Mouse (Mus musculus): Measurements from ENCODE around the gene Rbm25.

Gene Rbm25

DNA sequence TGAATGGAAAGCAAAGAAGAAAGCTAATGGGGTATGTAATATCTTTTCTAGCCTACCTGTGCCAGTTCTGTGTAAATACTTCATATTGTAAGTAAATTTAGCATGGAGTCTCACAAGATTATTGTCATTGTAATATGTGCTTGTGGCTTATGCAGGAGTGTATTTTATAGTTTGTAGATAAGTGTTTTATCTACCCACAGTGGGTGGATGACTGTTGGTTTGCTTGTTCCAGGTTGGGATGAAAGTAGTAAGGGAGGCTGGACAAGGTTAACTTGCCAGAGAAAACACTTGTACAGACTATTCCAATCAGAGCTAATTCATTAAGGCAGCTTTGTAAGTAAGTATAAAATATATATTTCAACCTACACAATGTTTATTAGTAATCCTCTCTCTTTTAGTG lies 20.4 kb downstream of the Rbm25 start:
- no peak for DNase-seq

DNA sequence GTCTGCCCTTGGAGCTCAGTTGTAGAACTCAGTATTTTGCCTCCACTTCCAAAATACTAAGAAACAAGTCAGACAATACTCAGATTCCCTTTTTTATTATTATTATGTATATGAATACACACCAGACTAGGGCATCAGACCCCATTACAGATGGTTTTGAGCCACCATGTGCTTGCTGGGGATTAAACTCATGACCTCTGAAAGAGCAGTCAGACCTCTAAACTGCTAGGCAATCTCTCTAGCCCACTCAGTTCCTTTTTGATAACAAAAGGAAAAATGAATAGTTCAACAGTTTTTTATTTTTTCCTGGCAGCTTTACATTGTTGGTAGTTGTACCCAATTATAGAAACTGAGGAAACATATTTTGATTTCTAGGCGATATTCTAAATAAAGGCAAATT lies 54.4 kb downstream of the Rbm25 start:
- DNase-seq = no peak

DNA sequence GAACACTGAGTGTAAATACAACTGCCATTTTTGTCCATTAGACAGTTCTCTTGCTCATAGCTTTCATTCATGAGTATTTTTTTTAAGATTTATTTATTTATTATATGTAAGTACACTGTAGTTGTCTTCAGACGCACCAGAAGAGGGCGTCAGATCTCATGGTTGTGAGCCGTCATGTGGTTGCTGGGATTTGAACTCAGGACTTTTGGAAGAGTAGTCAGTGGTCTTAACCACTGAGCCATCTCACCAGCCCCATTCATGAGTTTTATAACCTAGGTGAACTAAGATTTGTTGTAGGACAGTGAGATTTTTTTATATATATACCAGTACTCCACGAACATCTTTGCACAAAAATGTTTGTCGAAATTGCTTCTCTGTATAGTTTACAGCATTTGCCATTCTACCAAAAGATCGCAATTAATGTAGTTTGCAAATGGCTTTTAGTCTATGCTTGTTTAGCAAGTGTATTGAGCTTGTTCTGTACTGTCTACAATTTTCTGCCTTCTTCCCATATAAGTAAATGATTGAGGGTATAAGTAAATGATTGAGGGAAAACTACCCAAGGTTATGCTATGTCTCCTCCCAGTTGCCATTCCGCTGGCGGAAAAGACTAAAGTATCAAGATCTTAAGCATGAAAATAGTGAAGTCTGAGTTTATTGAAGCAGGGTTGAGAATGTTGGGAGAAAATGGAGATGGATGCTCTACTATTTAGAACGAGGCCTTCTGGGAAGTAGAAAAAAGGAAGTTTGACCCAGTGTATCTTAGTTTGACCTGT lies 55.7 kb downstream of the Rbm25 start:
- DNase-seq = no peak

DNA sequence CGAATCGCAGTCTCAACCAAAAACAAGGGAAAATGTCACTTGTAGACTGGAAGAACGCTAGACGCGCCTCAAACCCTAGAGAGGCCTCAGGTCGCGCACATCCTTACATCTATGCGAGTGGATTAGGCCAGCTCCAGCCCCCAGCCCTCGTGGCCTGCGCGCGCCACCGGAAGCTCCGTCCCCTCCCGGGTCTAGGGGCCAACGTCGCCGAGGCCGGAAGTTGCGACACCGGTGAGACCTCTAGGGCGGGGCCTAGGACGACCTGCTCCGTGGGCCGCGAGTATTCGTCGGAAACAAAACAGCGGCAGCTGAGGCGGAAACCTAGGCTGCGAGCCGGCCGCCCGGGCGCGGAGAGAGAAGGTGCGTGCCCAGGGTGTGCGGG lies 56.9 kb downstream of the Rbm25 start, which contains the start of gene Psen1:
TSS of gene Psen1 (plus strand) at position 219 of the 382 bp plus-strand sequence.
- DNase-seq = peak; percentile 92

DNA sequence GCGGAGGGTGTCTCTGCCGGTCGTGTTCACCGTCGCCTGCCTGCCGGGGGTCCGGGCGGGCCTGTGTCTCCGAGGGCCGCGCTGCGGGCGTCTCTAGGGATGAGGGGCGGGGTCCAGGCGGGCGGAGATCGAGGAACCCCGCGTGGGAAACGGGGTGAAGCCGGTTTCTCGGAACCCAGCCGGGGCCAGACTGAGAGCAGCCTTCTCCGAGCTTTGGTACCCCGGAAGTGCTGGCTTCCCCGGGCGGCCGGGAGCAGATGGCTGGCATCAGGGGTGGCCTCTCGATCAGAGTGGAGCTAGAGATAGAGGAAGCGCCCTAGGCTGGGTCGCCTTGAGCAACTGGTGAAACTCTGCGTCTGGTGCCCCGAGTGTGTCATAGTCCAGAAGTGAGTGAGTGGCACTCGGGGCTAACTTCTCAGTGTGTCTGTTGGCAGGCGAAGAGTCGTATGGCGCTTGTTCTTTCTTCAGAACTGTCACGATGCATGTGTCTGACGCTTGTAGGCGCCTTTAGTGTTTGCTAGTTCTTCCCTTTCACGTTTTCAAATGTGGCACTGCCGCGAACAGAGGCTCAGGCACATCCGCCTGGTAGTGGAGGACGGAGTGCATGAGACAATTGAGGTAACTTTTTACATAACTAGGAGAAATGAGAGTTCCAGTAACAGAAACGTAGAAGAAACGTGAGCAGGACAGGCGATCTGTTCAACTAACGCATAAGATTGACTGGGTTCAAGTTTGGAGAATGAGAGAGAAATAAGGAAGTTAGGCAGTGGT lies 57.5 kb downstream of the Rbm25 start:
- DNase-seq = peak; percentile 37

DNA sequence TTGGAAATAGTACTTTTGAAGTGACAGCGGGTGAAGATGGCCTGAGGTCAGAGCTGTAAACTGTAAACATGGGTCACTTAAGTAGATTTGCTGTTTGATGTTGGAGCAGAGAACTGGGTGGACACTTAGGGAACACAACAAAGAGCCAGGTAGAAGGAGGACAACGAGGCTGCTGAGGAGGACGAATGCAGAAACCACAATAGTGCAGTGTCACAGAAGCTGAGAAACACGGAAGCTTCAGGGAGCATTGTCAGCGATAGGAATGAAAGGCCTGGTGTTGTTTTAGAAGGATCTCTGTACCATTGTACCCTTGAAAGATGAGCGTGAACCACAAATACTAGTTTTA lies 58.0 kb downstream of the Rbm25 start:
- DNase-seq = no peak

DNA sequence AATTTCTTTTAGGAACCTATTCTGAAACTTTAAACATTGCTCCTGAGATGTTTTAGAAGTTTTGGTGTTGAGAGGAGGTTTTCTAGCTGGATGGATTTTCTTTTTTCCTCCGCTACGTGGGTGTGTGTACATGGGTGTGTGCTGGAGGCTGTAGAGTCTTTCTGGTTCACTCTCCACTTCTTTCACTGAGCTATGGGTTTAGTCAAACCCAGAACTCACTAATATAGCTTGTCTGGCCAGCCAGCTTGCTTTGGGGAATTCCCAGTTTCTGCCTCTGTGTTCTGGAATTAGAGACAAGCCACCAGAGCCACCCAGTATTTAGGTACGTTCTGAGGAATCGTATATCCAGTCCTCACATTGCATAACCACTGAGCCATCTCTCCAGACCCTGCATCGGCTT lies 63.0 kb downstream of the Rbm25 start:
- DNase-seq = no peak

DNA sequence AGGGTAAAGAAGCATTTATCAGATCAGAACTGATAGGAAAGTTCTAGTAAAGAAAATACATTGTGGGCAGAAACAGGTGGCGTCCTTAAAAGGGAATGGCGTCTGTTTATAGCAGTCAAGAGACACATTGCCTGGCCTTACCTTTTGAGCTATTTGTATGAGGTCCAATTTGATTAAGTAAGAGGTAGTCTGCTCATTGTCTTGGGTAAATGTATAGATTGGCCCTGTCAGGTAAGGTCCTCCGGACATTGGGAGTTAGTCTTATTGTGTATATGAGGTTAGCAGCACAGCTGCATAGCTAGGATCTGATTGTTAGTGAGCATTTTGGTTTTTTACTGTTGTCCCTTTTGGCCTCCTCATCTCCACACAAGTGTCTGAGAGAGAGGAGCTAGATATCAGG lies 63.6 kb downstream of the Rbm25 start:
- DNase-seq = no peak

DNA sequence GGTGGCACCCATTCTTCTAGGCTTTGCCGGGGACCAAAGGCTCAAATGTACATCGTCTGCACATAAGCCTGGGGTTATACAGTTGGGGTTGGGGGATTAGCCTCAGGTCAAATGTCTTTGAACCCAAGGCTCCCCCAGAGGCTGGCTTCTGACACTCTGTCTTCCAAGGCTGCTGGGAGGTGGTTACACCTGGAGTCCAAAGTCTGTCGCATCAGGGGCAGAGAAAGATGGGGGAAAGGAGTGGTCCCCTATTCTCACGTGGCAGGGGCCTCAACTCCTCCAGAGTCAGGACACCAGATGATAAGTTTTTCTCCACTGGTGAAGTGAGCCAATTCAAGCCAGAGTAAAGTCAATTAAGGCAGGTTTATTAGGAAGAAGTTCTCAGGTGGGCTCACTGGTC lies 67.6 kb downstream of the Rbm25 start:
- no peak for DNase-seq

DNA sequence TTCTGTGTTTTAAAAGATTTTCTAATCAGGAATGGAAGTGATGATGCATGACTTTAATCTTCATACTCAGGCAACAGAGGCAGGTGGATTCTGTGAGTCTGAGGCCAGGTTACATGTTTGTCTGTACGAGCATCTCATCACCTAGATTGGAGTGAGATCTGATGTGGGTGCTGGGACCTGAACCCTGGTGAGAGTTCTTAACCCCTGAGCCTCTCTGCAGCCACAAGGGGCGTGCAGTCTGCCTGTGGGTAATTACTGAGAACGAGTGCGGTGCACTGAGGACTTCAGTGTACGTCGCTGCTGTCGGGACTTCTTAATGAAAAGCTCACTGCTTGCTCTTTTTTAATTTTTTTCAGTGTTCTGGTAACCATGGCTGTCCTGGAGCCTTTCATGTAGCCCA lies 70.6 kb downstream of the Rbm25 start:
- DNase-seq = no peak

DNA sequence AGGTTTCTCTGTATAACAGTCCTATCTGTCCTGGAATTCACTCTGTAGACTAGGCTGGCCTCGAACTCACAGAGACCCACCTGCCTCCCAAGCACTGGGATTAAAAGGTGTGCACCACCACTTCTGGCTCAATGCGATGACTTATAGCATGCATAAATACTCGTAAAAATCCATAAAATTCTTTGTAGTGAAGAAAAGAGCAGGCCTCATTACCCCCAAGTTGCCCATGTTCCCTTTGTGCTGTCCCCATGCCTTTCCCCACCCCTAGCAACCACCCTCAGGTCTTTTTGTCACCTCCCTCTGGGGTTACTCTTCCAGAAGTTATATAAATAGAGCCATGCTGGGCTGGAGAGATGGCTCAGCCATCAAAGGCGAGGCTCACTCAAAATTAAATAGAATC lies 71.8 kb downstream of the Rbm25 start:
- DNase-seq = no peak

DNA sequence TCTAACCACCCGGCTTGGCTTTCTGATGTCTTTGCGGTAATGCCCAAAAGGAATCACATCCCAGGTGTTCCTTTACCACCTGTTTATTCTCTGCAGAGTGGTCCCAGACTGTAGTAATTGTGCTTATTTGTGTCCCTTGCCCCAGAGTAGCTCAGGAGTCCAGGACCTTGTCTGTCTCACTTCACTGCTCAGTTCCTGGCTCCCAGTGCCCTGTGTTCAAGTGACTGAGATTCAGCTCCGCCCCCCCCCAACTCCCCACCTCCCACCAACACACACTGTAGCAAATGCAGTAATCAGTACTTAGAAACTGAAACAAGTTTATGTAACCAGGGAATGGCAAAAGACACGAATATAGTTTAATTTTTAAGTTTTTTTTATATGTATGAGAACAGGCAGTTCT lies 75.9 kb downstream of the Rbm25 start:
- no peak for DNase-seq

DNA sequence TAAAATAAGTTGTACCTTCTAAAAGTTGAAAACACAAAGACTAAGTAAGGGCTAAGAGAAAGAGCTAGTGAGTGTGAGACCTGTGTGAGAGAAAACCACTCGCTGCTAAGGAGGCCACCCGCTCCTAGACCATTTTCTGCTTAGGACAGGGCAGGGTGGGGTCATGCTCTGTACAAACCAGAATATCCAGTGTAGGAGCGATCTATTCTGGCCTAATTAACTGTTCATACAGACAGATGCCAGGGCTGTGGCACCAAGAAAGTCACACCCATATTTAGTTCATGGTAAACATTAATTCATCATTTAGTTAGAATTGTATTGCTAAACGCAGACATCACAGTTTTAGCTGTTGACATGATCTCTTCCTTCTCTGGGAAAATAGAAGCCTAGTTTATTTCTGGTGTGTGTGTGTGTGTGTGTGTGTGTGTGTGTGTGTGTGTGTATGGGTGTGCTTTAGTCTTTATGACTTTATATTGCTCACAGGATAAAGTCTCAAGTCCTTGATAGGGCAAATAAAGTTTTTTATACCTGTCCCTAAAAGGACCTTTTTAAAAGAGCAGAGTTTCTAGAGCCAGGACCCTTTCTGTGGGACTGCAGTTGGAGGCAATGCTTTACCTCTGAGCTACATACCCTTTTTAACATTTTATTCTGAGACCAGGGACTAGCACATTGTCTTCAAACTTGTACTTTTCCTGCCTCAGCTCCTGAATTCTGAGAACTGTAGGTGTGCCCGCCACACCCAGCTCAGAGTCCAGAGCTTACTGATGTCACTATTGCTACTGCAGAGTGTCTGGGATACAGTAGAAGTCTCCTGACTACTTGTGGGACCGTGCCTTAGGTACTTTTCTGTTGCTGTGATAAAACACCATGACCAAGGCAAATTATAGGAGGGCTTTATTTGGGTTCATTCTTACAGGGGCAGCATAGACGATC lies 77.4 kb downstream of the Rbm25 start:
- DNase-seq = no peak

DNA sequence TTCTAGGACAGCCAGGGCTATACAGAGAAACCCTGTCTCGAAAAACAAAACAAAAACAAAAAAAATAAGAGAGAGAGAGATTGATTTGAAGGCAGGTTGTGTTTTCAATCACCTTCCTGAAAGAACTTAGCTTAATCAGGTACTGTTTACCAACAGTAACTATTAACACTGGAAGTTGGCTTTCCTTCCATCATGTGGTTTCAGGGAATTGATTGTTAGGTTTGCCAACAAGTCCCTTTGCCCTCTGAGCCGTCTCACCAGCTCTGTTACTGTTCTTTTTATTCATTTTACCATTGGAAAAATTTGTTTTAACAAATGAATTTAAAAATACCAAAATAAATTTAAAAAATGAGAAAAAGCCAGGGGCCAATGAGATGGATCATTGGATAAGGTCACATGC lies 78.9 kb downstream of the Rbm25 start:
- no peak for DNase-seq

DNA sequence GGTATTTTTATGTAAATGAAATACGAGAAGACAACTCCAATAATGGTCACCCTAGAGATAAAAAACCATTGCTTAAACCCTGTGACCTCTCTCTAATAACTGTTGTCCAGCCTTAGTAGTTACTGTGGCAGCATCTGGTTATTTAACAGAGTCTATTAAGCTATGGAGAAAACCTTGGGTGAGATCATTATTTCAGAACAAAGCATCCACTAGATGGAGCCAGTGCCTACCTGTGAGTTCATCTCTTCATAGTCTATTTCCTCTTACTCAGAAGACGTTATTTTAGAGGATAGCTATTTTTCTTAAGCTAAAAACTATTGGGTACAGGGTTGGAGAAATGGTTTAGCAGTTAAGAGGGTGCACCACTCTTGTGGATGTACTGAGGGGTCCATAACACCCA lies 82.7 kb downstream of the Rbm25 start:
- peak; percentile 53 for DNase-seq

DNA sequence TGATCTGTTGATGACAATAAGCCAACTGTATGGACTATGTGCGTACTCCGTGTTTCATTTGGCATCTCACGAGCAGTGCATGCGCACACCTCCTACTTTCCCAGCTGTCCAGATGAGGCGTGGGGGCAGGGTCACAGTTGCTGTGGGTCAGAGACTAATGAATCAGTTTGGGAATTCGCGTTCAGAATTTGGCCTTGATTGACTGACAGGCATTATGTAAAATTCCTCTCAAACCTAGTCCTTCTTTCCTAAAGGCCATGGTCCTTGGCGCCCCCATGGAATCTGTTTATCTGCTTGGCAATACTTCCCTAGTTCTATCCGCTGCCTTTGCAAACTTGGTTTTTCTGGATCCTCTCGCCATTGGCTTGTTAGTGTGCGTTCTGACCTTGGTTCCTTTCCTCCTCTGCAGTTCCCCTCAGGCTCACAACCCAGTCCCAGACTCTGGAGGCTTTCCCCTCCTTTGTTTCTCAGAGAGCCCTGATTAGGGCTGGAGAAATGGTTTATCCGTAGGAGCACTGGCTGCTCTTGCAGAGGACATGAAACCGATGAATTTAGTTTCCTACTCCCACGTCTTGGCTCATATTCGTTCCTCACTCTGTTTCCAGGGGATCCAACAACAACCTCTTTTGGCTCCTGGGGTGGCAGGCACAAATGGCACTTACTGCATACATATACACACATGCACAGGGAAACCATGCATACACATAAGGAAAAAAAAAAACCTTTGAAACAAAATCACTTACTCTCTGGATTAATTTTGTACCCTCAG lies 85.6 kb downstream of the Rbm25 start:
- peak; percentile 52 for DNase-seq

DNA sequence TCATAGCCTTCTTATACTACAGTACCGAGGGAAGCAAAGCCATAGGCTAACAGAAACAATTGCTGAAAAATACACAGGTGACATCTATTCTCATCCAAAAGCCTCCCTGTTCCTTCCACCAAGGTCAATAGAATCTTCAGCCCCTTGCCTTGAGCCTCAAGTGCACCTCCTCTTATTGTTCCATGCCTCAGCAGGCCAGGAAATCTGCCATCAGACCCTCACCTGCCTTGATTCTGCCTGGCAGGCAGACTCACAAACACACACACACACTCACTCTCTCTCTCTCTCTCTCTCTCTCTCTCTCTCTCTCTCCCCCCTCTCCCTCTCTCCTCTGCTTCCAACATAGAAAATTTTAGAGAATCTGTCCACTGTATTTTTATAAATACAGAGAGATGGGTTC lies 88.4 kb downstream of the Rbm25 start:
- no peak for DNase-seq

DNA sequence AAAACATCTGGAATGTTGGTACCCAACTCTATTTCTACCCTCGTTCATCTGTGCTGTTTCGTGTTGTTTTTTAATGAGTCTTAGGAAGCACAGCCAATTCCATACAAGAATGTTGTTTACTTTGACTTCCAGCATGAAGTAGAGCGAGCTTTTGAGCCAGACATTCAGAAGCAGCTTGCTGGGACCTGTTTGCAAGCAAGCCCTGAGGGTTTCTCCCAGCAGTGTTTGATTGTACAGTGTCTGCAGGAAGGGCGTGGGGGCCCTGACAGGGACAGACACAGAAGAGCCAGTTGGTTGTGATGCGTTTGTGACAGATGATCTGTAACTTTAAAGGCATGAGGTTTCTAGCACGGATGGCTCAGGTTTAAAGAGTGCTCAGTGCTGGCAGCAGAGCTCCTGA lies 90.2 kb downstream of the Rbm25 start:
- no peak for DNase-seq

DNA sequence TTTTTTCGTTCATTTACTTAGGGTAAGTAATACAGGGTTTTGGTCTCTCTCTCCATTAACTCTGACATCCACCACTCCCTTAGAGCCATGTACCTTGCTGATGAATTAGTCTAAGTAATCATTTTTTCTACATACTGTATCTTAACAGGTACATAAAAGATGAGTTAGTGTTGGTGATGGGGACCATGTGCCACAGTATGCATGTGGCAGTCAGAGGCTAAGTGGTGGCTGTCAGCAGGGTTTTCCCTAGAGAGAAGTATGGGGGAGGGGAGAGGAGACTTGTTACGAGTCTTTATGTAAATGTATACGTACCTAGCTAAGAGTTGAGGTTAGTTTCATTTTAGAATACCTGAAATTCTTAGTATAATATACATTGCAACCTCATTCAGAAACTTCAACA lies 92.0 kb downstream of the Rbm25 start:
- no peak for DNase-seq

DNA sequence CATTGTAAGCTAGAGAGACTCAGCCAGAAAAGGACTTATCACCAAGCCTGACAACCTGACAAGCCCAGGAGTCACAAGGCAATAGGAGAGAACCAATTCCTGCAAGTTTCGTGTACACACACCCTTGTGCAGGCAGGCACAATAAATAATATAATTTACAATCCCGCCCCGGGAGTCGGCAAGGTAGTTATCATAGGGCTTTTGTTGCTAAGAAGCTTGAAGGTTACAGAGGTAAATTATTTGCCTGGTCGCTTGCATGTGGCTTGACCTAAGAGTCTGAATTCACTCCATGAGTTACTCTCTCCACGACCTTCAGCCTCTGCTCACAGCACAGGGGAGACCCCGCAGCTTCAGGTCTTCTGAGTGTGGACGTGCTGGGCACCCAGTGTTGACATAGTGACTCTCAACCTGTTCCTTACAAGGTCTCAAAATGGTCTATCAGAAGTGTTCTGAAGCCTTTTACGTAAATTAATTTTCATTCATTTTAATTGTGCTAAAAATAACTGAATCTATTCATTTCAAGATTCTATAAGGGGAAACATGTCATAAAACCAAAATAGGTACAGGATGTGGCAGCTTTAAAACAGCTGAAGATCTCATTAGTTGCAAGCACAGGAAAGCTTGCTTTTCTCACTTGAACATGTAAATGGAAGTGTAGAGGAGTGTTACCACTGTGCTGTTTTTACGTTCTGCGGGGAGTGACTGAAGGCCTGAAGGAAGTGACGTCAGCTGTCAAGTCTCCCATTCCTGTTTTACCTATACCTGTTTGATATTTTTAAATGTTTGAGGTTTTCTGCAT lies 95.7 kb downstream of the Rbm25 start:
- no peak for DNase-seq

DNA sequence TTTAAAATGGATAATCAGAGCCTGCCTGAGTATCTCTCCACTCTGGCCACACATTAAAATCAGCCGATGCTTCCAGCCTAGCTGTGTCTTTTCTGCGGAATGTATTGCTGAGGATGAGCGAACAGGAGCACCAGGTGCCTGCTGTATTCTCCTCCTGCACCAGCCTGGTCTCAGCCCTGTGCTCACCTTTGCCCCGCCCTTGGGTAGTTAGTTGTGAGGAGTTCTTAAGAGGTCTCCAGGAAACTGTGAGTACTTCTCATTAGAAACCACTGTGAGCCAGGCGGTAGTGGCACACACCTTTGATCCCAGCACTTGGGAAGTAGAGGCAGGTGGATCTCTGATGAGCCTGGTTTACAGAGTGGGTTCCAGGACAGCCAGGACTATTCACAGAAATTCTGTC lies 101.2 kb downstream of the Rbm25 start:
- DNase-seq = no peak

Data from layer of hippocampus, adult 9-11 months (tissue).